Mouse (Mus musculus) lung, adult 2 months (tissue): ENCODE measurements at regions not wholly inside any gene's neighbourhood (a gene's known extent, or its start where the extent isn't known, plus 50 kb on each side); places are given as distances from the start of the nearest gene placed in this dataset.

ENCODE experiments used
- DNase-seq: peaks from one replicate; pipeline ENCODE4 v3.0.0; 2022
- H3K4me1 ChIP-seq: fragments of 200-500 bp; 2 replicates; pipeline ENCODE4 v1.6.1; 2011; ENCODE audit warnings: low read length; ENCODE audit not compliant: control insufficient read depth, insufficient read depth
- H3K4me3 ChIP-seq: fragments of 200-500 bp; replicated peaks from 2 replicates; pipeline ENCODE3; 2011; ENCODE audit warnings: low read depth, mild to moderate bottlenecking, control low read depth, low read length; ENCODE audit errors: extremely low read depth
- CTCF ChIP-seq: fragments of 200-500 bp; IDR thresholded peaks from 2 replicates; pipeline ENCODE4 v1.5.1; 2011; ENCODE audit warnings: mild to moderate bottlenecking, low read length, control low read depth; ENCODE audit not compliant: insufficient read depth
- POLR2A ChIP-seq: fragments of 200-500 bp; IDR thresholded peaks from 2 replicates; pipeline ENCODE4 v1.6.1; 2011; ENCODE audit warnings: low read depth, mild to moderate bottlenecking, control low read depth, low read length, borderline replicate concordance; ENCODE audit errors: extremely low read depth
- WGBS: fragments of 180-500 bp; shearing (Covaris S2); methylation state at CpG from one replicate; pipeline ENCODE4 v1.1.7; 2018; 5-methylcytosine and 5-hydroxymethylcytosine counted together

GRCm38 (mm10) chr9:67610696-67611095 is 51.2 kb upstream of the Tln2 start:
- peaks cover 6% of the 10 kb centered on the region for H3K4me1 ChIP-seq
- TF ChIP-seq POLR2A (no peak), CTCF (no peak)
- no peak for DNase-seq
- H3K4me3 ChIP-seq = no peak overlapping the region
- 92% methylated on average over 6 of the region's 6 CpGs for WGBS

GRCm38 (mm10) chr9:67611676-67612075 is 52.2 kb upstream of the Tln2 start:
- 84% methylated on average over 6 of the region's 6 CpGs for WGBS
- DNase-seq = no peak
- Histone ChIP-seq H3K4me3 (no peak overlapping the region), H3K4me1 (no peaks in the 10 kb centered on the region)
- TF ChIP-seq CTCF = no peak
- TF ChIP-seq POLR2A = no peak

- Histone ChIP-seq H3K4me1 (no peaks in the 10 kb centered on the region), H3K4me3 (no peak overlapping the region)
- no peak for TF ChIP-seq CTCF
- no peak for TF ChIP-seq POLR2A
- DNase-seq = no peak
- 98% methylated on average over 2 of the region's 2 CpGs for WGBS
Observed at GRCm38 (mm10) chr9:67612101-67612500, 52.6 kb upstream of the Tln2 start.

GRCm38 (mm10) chr9:67614068-67614727 is 54.7 kb upstream of the Tln2 start:
- TF ChIP-seq CTCF = no peak
- no peak for TF ChIP-seq POLR2A
- DNase-seq = no peak
- WGBS = 85% methylated on average over 2 of the region's 2 CpGs
- Histone ChIP-seq H3K4me3 (no peak overlapping the region), H3K4me1 (no peaks in the 10 kb centered on the region)

- DNase-seq = no peak
- H3K4me1 ChIP-seq = no peaks in the 10 kb centered on the region
- WGBS = 86% methylated on average over 2 of the region's 2 CpGs
- TF ChIP-seq CTCF (no peak), POLR2A (no peak)
- no peak overlapping the region for H3K4me3 ChIP-seq
Observed at GRCm38 (mm10) chr9:67616207-67616606, 56.7 kb upstream of the Tln2 start.

GRCm38 (mm10) chr9:67617341-67618217 is 58.1 kb upstream of the Tln2 start:
- DNase-seq = no peak
- no peak for TF ChIP-seq CTCF
- Histone ChIP-seq H3K4me1 (no peaks in the 10 kb centered on the region), H3K4me3 (no peak overlapping the region)
- 61% methylated on average over 14 of the region's 14 CpGs for WGBS

- no peak for DNase-seq
- Histone ChIP-seq H3K4me3 (no peak overlapping the region), H3K4me1 (no peaks in the 10 kb centered on the region)
- TF ChIP-seq CTCF (no peak), POLR2A (no peak)
- WGBS = 52% methylated on average over 3 of the region's 3 CpGs
Observed at GRCm38 (mm10) chr9:67620945-67621344, 61.4 kb upstream of the Tln2 start.

GRCm38 (mm10) chr9:67627196-67627595 is 67.7 kb upstream of the Tln2 start:
- Histone ChIP-seq H3K4me1 (no peaks in the 10 kb centered on the region), H3K4me3 (no peak overlapping the region)
- WGBS = 74% methylated on average over 2 of the region's 2 CpGs
- TF ChIP-seq CTCF (no peak), POLR2A (no peak)
- no peak for DNase-seq

- Histone ChIP-seq H3K4me1 (peaks cover 5% of the 10 kb centered on the region; the same call in 1 of the 2 replicates), H3K4me3 (no peak overlapping the region)
- TF ChIP-seq CTCF (no peak), POLR2A (no peak)
- 16% methylated on average over 6 of the region's 6 CpGs for WGBS
- DNase-seq = no peak
Observed at GRCm38 (mm10) chr9:67629624-67630023, 70.1 kb upstream of the Tln2 start.

GRCm38 (mm10) chr9:67630173-67630572 is 70.7 kb upstream of the Tln2 start:
- H3K4me1 ChIP-seq = peaks cover 5% of the 10 kb centered on the region; the same call in 1 of the 2 replicates
- TF ChIP-seq POLR2A (no peak), CTCF (no peak)
- DNase-seq = no peak
- 60% methylated on average over 3 of the region's 3 CpGs for WGBS
- no peak overlapping the region for H3K4me3 ChIP-seq
